ENCODE assay signal across 26 mouse cellular contexts in genomic region chr12:54637033-54637432, GRCm38 (mm10). TPM values are rescaled to one million over a fixed set of nuclear protein-coding genes. Genes with fewer than 3 reads are reported as not detected.
A peak's percentile ranks its signal among the peaks of the same experiment; 100 is the strongest.
DNase-seq lines count a peak whose midpoint lies in the region; ATAC-seq and TF ChIP-seq lines count a peak whose summit lies in the region.
"Had no signal": no experiment of that assay in that cellular context is flagged by ENCODE, and none has a peak within 500 bp of the region (broad histone marks: within the 10 kb centered on the region; RNA-seq: fewer than 3 reads in every experiment).

No protein-coding gene starts in this region.

- no peak overlapping the region for H3K4me2 ChIP-seq in hindbrain, postnatal 0 days (ENCODE audit: low read depth, low read length)
- H3K4me2 ChIP-seq: embryonic facial prominence, embryonic 12.5 days; embryonic facial prominence, embryonic 15.5 days; heart, embryonic 11.5 days; hindbrain, embryonic 13.5 days had no signal

- peak; percentile 35; the same call in 1 of the 2 replicates for ATAC-seq in monocyte, adult 5-6 weeks (replicated peaks; ENCODE audit: insufficient number of reproducible peaks, low FRiP score, low TSS enrichment, poor library complexity, severe bottlenecking)
- ATAC-seq in hindbrain, postnatal 0 days, result no peak
- ATAC-seq: activated CD4-positive, CD25-positive, alpha-beta regulatory T cell, adult 4 months; forebrain, embryonic 14.5 days; forebrain, postnatal 0 days; hindbrain, embryonic 16.5 days; inflammation-experienced regulatory T-cells, adult 6 months; intestine, embryonic 16.5 days had no signal

- peak overlapping the region; percentile 84 for H3K27ac ChIP-seq in bone marrow macrophage, adult 2 months (ENCODE audit: insufficient read depth, low read depth, low read length)
- H3K27ac ChIP-seq in macrophage, result peak overlapping the region; percentile 70
- H3K27ac ChIP-seq in hindbrain, postnatal 0 days, result no peak overlapping the region
- H3K27ac ChIP-seq: embryonic facial prominence, embryonic 12.5 days; embryonic facial prominence, embryonic 15.5 days; hindbrain, embryonic 10.5 days; hindbrain, embryonic 13.5 days had no signal

- no peaks in the 10 kb centered on the region for H3K36me3 ChIP-seq in macrophage (ENCODE audit: inconsistent target)
- H3K36me3 ChIP-seq in hindbrain, postnatal 0 days (ENCODE audit: insufficient read depth, low read length), result no peaks in the 10 kb centered on the region
- H3K36me3 ChIP-seq: embryonic facial prominence, embryonic 12.5 days; embryonic facial prominence, embryonic 15.5 days; hindbrain, embryonic 10.5 days; hindbrain, embryonic 13.5 days had no signal

- TF ChIP-seq POLR2A in bone marrow macrophage, adult 2 months (IDR thresholded peaks at IDR 0.05; ENCODE audit: borderline replicate concordance, low read depth, low read length), result no peak

- H3K4me3 ChIP-seq in bone marrow macrophage, adult 2 months (ENCODE audit: insufficient read depth, low read length), result no peak overlapping the region
- H3K4me3 ChIP-seq in macrophage (ENCODE audit: inconsistent target), result no peak overlapping the region
- no peak overlapping the region for H3K4me3 ChIP-seq in hindbrain, postnatal 0 days (ENCODE audit: low read length)
- H3K4me3 ChIP-seq: embryonic facial prominence, embryonic 12.5 days; embryonic facial prominence, embryonic 15.5 days; hindbrain, embryonic 10.5 days; hindbrain, embryonic 13.5 days had no signal

- no peaks in the 10 kb centered on the region for H3K27me3 ChIP-seq in hindbrain, postnatal 0 days (ENCODE audit: insufficient read depth, low read length)
- H3K27me3 ChIP-seq: embryonic facial prominence, embryonic 12.5 days; embryonic facial prominence, embryonic 15.5 days; hindbrain, embryonic 13.5 days had no signal

- H3K4me1 ChIP-seq in bone marrow macrophage, adult 2 months (ENCODE audit: control insufficient read depth, insufficient read depth, low read length), result peaks cover 28% of the 10 kb centered on the region
- no peaks in the 10 kb centered on the region for H3K4me1 ChIP-seq in hindbrain, postnatal 0 days (ENCODE audit: insufficient read depth, low read length)
- H3K4me1 ChIP-seq: embryonic facial prominence, embryonic 12.5 days; embryonic facial prominence, embryonic 15.5 days; hindbrain, embryonic 10.5 days; hindbrain, embryonic 13.5 days had no signal

- peak; percentile 72 for DNase-seq in heart, adult 11 months
- no peak for DNase-seq in heart, postnatal 10 days
- no peak for DNase-seq in hindbrain, postnatal 0 days (ENCODE audit: low spot score)
- no peak for DNase-seq in spleen, postnatal 10 days (ENCODE audit: low spot score in 2 of 2)
- no peak for DNase-seq in urinary bladder, adult 2 months (ENCODE audit: low spot score)
- DNase-seq: adrenal gland, adult 8-10 months; adrenal gland, postnatal 25 days; cerebellum, adult 11-12 months; cerebellum, adult 9-10 months; cerebellum, postnatal 14 days; forebrain, postnatal 0 days; gastrocnemius, postnatal 25 days; heart, postnatal 36 days had no signal

- no peak for TF ChIP-seq CTCF in bone marrow macrophage, adult 2 months (IDR thresholded peaks at IDR 0.05; ENCODE audit: low read depth, low read length)
- no peak for TF ChIP-seq CTCF in hindbrain, postnatal 0 days (IDR thresholded peaks at IDR 0.05; ENCODE audit: low read depth)

- intact Hi-C loops in heart, postnatal 10 days (cut with DNase I), result no loop called here

- no peaks in the 10 kb centered on the region for H3K9me3 ChIP-seq in hindbrain, postnatal 0 days (ENCODE audit: low read length)
- H3K9me3 ChIP-seq: embryonic facial prominence, embryonic 12.5 days; embryonic facial prominence, embryonic 15.5 days; hindbrain, embryonic 10.5 days; hindbrain, embryonic 13.5 days had no signal

- WGBS in macrophage (ENCODE audit: missing documents), result 11% methylated on average over 1 of the region's 1 CpGs
- 62% methylated on average over 1 of the region's 1 CpGs for WGBS in hindbrain, postnatal 0 days

- no peak overlapping the region for H3K9ac ChIP-seq in hindbrain, postnatal 0 days (replicated peaks; ENCODE audit: low read length)
- H3K9ac ChIP-seq: embryonic facial prominence, embryonic 12.5 days; embryonic facial prominence, embryonic 15.5 days; forebrain, postnatal 0 days; hindbrain, embryonic 13.5 days had no signal

- no peaks in the 10 kb centered on the region for H3K79me2 ChIP-seq in macrophage (ENCODE audit: inconsistent target)

RNA-seq across cellular contexts. Expression of gene Sptssa, which starts 19.3 kb away (rescaled TPM):
- 10 to 100 TPM; 45.7 to 49.2 TPM for total RNA-seq in heart, postnatal 10 days (2021)
- polyA plus RNA-seq in bone marrow macrophage, adult 2 months (2012; ENCODE audit: insufficient read depth, insufficient read length, missing spikeins), result 239 and 270 TPM in 2 replicates
- total RNA-seq in macrophage (2018; cell fraction: chromatin; rRNA removed), result 10 to 100 TPM in 11 of 26 experiments, 1 to 10 TPM in 15; 3.8 to 31.9 (median 9.8) TPM
- 100 to 1,000 TPM in 13 of 26 experiments, 10 to 100 TPM in 13; 33.8 to 178 (median 92.4) TPM for total RNA-seq in macrophage (2018; cell fraction: cytosol; rRNA removed)
- 10 to 100 TPM; 14.2 to 76.2 (median 30.7) TPM for total RNA-seq in macrophage (2018; cell fraction: nucleus; rRNA removed)
- polyA plus RNA-seq in macrophage (2018), result 132 to 206 TPM (median 194 TPM) in 3 replicates
- 74.5 to 129 TPM (median 113 TPM) in 3 replicates for total RNA-seq in monocyte, adult 5-6 weeks (2017)
- 51.9 and 66.0 TPM in 2 replicates for total RNA-seq in hindbrain, postnatal 0 days (2014; rRNA removed)
- polyA plus RNA-seq in hindbrain, postnatal 0 days (2015; fragmentation: Nextera tagmentation; extraction: Ambion mirVana), result 222 and 227 TPM in 2 replicates
- polyA plus RNA-seq in urinary bladder, adult 2 months (2012; rRNA removed), result 89.2 and 106 TPM in 2 replicates

RNA-seq across cellular contexts. Expression of gene Eapp, which starts 58.7 kb away (rescaled TPM):
- 10 to 100 TPM; 27.5 to 33.6 TPM for total RNA-seq in heart, postnatal 10 days (2021)
- 45.7 and 58.2 TPM in 2 replicates for polyA plus RNA-seq in bone marrow macrophage, adult 2 months (2012; ENCODE audit: insufficient read depth, insufficient read length, missing spikeins)
- total RNA-seq in macrophage (2018; cell fraction: chromatin; rRNA removed), result 10 to 100 TPM; 11.9 to 45.6 (median 26.1) TPM
- 10 to 100 TPM; 25.6 to 49.7 (median 34.2) TPM for total RNA-seq in macrophage (2018; cell fraction: cytosol; rRNA removed)
- 10 to 100 TPM; 12.2 to 32.8 (median 18.1) TPM for total RNA-seq in macrophage (2018; cell fraction: nucleus; rRNA removed)
- polyA plus RNA-seq in macrophage (2018), result 30.5 to 62.9 TPM (median 33.7 TPM) in 3 replicates
- total RNA-seq in monocyte, adult 5-6 weeks (2017), result 63.1 to 85.9 TPM (median 71.5 TPM) in 3 replicates
- 18.0 and 19.0 TPM in 2 replicates for total RNA-seq in hindbrain, postnatal 0 days (2014; rRNA removed)
- polyA plus RNA-seq in hindbrain, postnatal 0 days (2015; fragmentation: Nextera tagmentation; extraction: Ambion mirVana), result 95.3 and 96.2 TPM in 2 replicates
- polyA plus RNA-seq in urinary bladder, adult 2 months (2012; rRNA removed), result 24.3 and 28.1 TPM in 2 replicates
